Mouse (Mus musculus) activated CD4-positive, CD25-positive, alpha-beta regulatory T cell (primary cell): Measurements from ENCODE around the gene Myl7. TPM values are rescaled to one million over a fixed set of nuclear protein-coding genes. Genes with fewer than 3 reads are reported as not detected.

Source experiments
- polyA plus RNA-seq, 2 experiments: library from polyadenylated mRNA; unstranded; fragments of 100-300 nt; shearing (Covaris generic); gene quantifications; one replicate each; pipeline ENCODE4 v1.2.1; 2017

Myl7 gene
- polyA plus RNA-seq = under 1 TPM in 1 of 2 experiments, not detected in 1; 0.81 TPM

DNA sequence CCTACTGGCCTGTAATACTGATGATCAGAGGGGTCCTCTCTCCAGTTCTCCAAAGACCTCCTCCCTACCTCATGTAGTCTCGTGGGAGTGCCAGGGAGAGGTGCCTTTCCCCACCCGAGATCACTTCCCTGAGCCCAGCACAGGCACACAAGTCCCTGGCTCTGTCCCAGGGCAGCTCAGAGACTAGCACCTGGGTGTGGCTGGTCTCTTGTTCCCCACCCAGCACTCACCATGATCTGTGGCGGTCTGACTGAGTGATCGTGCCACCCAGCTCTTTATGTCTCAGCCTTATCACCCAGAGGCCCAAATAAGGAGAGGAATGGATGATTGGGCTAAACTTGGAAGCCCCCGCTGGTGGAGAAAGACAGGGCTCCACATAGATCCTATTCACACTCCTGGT, at the start of gene Myl7:
Myl7 (minus strand) TSS at position 252 of the 400 bp plus-strand sequence.

DNA sequence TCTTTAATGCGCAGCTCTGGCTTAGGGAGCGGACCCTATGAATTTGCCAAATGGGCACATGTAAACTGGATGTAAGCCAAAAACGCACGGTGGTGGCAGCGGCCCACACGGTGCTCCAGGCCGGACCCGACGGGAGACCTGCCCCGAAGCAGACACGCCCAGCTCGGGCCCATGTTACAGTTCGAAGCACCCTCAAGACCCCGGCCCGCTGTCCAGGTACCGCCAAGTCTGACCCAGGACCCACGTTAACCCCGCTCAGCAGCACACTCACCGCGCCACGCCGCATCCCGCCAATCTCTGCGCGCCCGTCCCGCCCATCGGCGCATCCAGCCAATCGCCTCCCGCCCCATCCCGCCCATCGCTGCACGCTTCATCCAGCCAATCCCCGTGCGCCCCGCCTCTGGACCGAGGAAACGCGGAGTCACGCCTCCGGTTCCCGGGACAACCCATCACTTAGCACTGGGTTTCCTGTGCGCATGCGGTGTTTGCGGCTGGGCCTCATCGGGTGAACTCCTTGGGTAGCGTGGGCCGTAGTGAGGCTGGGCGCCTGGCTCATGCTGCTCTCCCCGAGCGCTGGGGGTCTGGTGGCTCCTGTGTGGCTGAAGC, 20.6 kb downstream of the Myl7 start, which contains the start of gene Pold2:
Pold2 (minus strand) TSS at position 372 of the 606 bp plus-strand sequence.

DNA sequence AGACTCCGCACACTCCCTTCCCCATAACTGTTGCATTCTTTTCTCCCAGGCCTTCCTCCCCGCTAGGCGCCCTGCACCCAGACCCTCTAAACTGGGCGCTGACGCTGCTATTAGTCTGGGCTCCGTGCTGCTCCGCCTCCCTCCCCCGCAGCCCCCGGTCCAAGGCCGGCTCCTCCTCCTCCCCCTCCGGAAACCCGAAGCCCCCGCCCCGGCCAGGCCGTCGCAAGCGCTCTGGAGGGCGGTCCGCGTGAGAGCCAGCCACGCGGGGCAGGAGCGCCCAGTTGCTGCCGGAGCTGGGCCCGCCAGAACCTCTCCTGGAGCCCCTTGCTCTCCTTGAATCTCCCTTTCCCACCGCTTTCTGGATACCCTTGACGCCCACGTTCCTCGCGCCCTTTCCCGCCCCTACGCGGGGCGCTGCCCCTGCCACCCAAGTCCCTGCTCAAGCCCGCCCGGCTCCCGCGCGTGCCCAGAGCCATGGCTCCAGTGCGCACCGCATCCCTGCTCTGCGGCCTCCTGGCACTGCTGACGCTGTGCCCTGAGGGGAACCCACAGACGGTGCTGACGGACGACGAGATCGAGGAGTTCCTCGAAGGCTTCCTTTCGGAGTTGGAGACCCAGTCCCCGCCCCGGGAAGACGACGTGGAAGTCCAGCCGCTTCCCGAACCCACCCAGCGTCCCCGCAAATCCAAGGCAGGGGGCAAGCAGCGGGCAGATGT, 36.7 kb downstream of the Myl7 start, which contains the start of gene Aebp1:
Aebp1 (plus strand) TSS at position 270 of the 716 bp plus-strand sequence.

Other genes starting within 250 kb of the Myl7 start
- 100 to 1,000 TPM; 161 to 171 TPM for gene Mrps24, start 183.1 kb downstream of the Myl7 start, polyA plus RNA-seq
- 10 to 100 TPM; 12.1 to 20.0 TPM for gene Urgcp, start 136.4 kb downstream of the Myl7 start, polyA plus RNA-seq
- gene Dbnl, start 110.3 kb downstream of the Myl7 start, polyA plus RNA-seq = 100 to 1,000 TPM; 229 to 284 TPM
- gene Pgam2, start 95.0 kb downstream of the Myl7 start, polyA plus RNA-seq = 1 to 10 TPM; 3.6 to 5.2 TPM
- gene Polm, start 60.8 kb downstream of the Myl7 start, polyA plus RNA-seq = 10 to 100 TPM; 25.9 to 33.1 TPM
- gene Aebp1, start 36.8 kb downstream of the Myl7 start, polyA plus RNA-seq = under 1 TPM; 0.25 to 0.41 TPM
- gene Pold2, start 20.5 kb downstream of the Myl7 start, polyA plus RNA-seq = 10 to 100 TPM; 45.9 to 55.4 TPM
- gene Gck, start 51.3 kb upstream of the Myl7 start, polyA plus RNA-seq = under 1 TPM in 1 of 2 experiments, not detected in 1; 0.20 TPM
- gene Ykt6, start 56.9 kb upstream of the Myl7 start, polyA plus RNA-seq = 10 to 100 TPM; 49.5 to 59.3 TPM
- 1 to 10 TPM; 2.1 to 8.6 TPM for gene Camk2b, start 167.6 kb upstream of the Myl7 start, polyA plus RNA-seq